Mouse (Mus musculus) forebrain, embryonic 11.5 days (tissue): Measurements from ENCODE around the gene Trex1. TPM values are rescaled to one million over a fixed set of nuclear protein-coding genes. Genes with fewer than 3 reads are reported as not detected.

ENCODE experiments used
- ATAC-seq: fragments of 200-750 bp; cut with Nextera tagmentation; replicated peaks from 2 replicates; pipeline ENCODE4 v1.8.0; 2017; ENCODE audit warnings: moderate TSS enrichment; ENCODE audit not compliant: low FRiP score
- DNase-seq: peaks from one replicate; pipeline ENCODE4 v3.0.0-alpha.2; 2017; ENCODE audit warnings: low spot score
- H3K27ac ChIP-seq: fragments of 300-500 bp; sonication (generic); 2 replicates; pipeline ENCODE4 v1.5.1; 2014; ENCODE audit warnings: low read depth, low read length
- H3K27me3 ChIP-seq: fragments of 300-500 bp; sonication (generic); 2 replicates; pipeline ENCODE4 v1.6.1; 2014; ENCODE audit warnings: mild to moderate bottlenecking, low read length, mixed read lengths; ENCODE audit not compliant: control insufficient read depth, insufficient read depth
- H3K36me3 ChIP-seq: fragments of 300-500 bp; sonication (generic); 2 replicates; pipeline ENCODE4 v1.6.1; 2014; ENCODE audit warnings: mild to moderate bottlenecking, low read length, moderate library complexity, mixed read lengths; ENCODE audit not compliant: control insufficient read depth, insufficient read depth
- H3K4me1 ChIP-seq: fragments of 300-500 bp; sonication (generic); replicated peaks from 2 replicates; pipeline ENCODE4 v1.6.1; 2014; ENCODE audit warnings: low read length, mixed read lengths; ENCODE audit not compliant: control insufficient read depth, insufficient read depth
- H3K4me2 ChIP-seq: fragments of 300-500 bp; sonication (generic); 2 replicates; pipeline ENCODE4 v1.6.1; 2014; ENCODE audit warnings: low read depth, mild to moderate bottlenecking, low read length, moderate library complexity, mixed read lengths; ENCODE audit not compliant: severe bottlenecking
- H3K4me3 ChIP-seq: fragments of 300-500 bp; sonication (generic); 2 replicates; pipeline ENCODE4 v1.5.1; 2014; ENCODE audit warnings: low read depth, low read length
- H3K9ac ChIP-seq: fragments of 300-500 bp; sonication (generic); 2 replicates; pipeline ENCODE4 v1.6.1; 2014; ENCODE audit warnings: low read length
- H3K9me3 ChIP-seq: fragments of 300-500 bp; sonication (generic); 2 replicates; pipeline ENCODE4 v1.6.1; 2016; ENCODE audit warnings: low read length, mixed read lengths; ENCODE audit not compliant: control insufficient read depth
- WGBS: fragments of 180-500 bp; shearing (Covaris S2); extraction: QIAGEN DNeasy Blood & Tissue Kit; methylation state at CpG from one replicate; pipeline ENCODE4 v1.1.7; 2014; 5-methylcytosine and 5-hydroxymethylcytosine counted together
- polyA plus RNA-seq: library from polyadenylated mRNA; unstranded; fragments of >200 nt; fragmentation: Nextera tagmentation; extraction: Ambion mirVana; gene quantifications from 2 replicates; pipeline ENCODE4 v1.2.1, GENCODE M21; 2014

The Trex1 gene
- polyA plus RNA-seq, 1 experiment from 2014 or later, result 5.9 TPM

DNA sequence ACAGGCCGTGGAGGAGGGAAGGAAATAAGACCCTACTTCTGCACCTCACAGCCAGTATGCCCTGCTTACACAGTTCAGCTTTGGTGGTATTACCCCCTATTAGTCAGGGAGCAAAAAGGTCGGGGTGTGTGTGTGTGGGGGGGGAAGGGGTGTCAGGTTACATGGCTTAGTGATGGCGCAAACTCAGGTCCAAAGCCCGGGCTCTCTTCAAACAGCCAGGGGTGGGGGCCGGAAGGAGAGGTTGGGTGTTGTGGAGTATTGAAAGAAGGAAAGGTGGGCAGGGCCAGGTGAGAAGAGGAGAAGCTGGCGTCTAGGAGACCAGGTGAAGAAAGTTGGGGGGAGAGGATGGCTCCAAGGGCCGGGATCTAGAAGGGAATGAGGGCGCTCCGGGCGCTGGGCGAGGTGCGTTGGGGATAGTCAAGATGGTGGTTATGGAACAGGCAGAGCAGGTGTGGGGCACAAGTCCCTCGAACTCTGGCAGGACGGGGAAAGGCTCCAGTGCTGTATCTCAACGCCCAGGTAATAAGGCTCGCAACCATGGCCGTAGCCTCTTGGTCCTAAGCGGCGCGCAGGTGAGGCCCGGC lies 35.1 kb upstream of the Trex1 start:
- WGBS, result under 1% methylated on average over 15 of the region's 21 CpGs
- ATAC-seq (peak; percentile 16; the same call in 1 of the 2 replicates), DNase-seq (peak; percentile 71)
- Histone ChIP-seq H3K9me3 (no peaks in the 10 kb centered on the region), H3K4me1 (peaks cover 35% of the 10 kb centered on the region), H3K4me2 (peak overlapping the region; percentile 53), H3K27ac (peak overlapping the region; percentile 100), H3K36me3 (no peaks in the 10 kb centered on the region; the same call in 1 of the 2 replicates), H3K4me3 (peak overlapping the region; percentile 70), H3K27me3 (no peaks in the 10 kb centered on the region), H3K9ac (peak overlapping the region; percentile 97)

DNA sequence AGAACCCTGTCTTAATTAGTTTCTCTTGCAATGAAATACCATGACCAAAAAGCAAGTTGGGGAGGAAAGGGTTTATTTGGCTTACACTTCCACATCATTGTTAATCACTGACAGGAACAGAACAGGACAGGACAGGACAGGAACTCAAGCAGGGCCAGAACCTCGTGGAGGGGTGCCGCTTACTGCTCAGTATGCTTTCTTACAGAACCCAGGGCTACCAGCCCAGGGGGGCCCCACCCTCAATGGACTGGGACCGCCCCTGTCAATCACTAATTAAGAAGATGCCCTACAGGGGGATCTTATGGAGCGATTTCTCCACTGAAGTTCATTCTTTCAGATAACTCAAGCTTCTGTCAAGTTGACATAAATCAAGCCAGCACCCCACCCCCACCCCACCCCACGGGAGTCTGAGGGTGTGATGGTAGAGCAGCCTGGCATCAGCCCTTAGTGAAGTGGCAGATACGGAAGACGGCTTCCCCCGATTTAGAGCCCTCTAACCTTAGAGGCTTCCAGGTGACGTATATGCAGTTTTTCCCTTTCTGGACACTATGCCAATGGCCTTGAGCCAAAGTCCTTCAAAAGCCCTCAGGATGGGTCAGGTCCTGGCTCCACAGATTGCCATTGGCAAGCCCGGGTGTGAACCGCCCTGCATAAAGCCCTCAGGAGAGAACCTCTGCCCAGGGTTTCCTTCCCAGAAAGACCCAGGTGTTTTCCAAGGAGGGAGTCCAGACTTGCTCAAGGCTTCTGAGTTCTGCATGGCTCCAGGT lies 34.4 kb upstream of the Trex1 start:
- Histone ChIP-seq H3K9me3 (no peaks in the 10 kb centered on the region), H3K27me3 (no peaks in the 10 kb centered on the region), H3K9ac (peak overlapping the region; percentile 97), H3K4me2 (peak overlapping the region; percentile 53), H3K4me1 (peaks cover 32% of the 10 kb centered on the region), H3K36me3 (no peaks in the 10 kb centered on the region; the same call in 1 of the 2 replicates), H3K27ac (peak overlapping the region; percentile 100; the same call in 1 of the 2 replicates), H3K4me3 (peak overlapping the region; percentile 70)
- DNase-seq (no peak), ATAC-seq (no peak)
- 19% methylated on average over 11 of the region's 11 CpGs for WGBS

DNA sequence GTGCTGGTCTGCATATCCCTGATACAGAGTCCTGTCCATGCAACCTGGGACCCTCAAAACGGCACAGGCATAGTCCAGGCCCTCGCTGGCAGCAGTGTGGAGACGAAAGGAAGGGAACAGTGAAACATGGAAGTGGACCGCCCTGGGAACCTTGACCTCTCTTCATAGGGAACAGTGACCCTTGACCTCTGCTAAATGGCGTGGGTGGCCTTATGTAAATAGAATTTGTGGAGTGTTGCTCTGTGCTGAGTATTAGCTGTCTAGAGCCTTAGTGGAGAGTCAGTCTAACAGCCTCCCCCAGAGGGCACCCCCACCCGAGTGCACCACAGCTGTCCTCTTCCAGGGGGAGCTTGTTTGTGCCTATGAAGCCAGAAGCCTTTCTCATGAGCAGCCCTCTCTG lies 33.3 kb upstream of the Trex1 start:
- Histone ChIP-seq H3K36me3 (no peaks in the 10 kb centered on the region; the same call in 1 of the 2 replicates), H3K27ac (no peak overlapping the region), H3K4me3 (no peak overlapping the region), H3K27me3 (no peaks in the 10 kb centered on the region), H3K9me3 (no peaks in the 10 kb centered on the region), H3K4me1 (peaks cover 22% of the 10 kb centered on the region), H3K4me2 (no peak overlapping the region), H3K9ac (no peak overlapping the region)
- ATAC-seq (no peak), DNase-seq (no peak)
- 47% methylated on average over 6 of the region's 6 CpGs for WGBS

DNA sequence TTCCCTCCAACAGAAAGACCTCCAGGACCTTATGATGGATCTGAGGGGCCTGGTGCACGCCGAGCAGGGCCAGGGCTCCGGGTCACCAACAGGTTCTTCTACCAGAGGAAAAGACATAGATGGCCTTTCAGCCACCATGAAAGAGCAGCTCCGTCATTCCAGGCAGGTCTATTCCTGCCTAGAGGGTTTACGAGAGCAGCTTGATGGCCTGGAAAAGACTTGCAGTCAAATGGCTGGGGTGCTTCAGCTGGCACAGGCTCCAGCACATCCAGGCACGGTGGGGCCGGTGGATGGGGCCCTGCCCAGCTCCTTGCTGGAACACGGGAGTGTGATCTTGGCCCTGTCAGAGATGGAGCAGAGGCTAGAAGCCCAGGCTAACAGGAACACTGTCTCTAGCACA lies 32.3 kb upstream of the Trex1 start:
- WGBS, result 91% methylated on average over 8 of the region's 8 CpGs
- H3K4me1 ChIP-seq, result peaks cover 21% of the 10 kb centered on the region
- no peak for ATAC-seq

DNA sequence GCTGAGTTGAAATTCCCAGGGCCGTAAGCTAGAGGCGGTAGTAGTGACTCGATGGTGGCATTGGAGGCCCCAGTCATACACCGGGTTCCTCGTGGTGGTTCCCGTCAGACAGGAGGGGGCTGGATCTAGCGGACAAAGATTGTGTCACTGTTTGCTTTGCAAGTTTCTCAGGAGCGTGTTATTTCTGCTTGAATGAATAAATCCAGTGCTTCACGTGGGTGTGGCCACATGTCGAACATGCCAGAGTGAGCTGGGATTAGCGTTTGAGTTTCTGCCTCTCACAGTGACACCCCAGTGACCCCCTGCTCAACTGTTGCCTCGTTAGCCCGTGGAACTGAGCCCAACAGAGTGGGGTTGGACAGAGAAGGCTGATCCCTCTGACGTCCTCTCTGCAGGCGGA lies 30.9 kb upstream of the Trex1 start:
- Histone ChIP-seq H3K9ac (peak overlapping the region; percentile 20; the same call in 1 of the 2 replicates), H3K36me3 (no peaks in the 10 kb centered on the region; the same call in 1 of the 2 replicates), H3K4me3 (no peak overlapping the region), H3K4me1 (peaks cover 19% of the 10 kb centered on the region), H3K27me3 (no peaks in the 10 kb centered on the region), H3K27ac (no peak overlapping the region), H3K4me2 (no peak overlapping the region), H3K9me3 (no peaks in the 10 kb centered on the region)
- peak; percentile 57 for DNase-seq
- no peak for ATAC-seq
- WGBS, result 24% methylated on average over 15 of the region's 15 CpGs

More for the DNA sequence above, 32.3 kb upstream of the Trex1 start:
- H3K36me3 ChIP-seq, result no peaks in the 10 kb centered on the region; the same call in 1 of the 2 replicates
- no peak overlapping the region for H3K9ac ChIP-seq
- DNase-seq, result peak; percentile 51
- no peak overlapping the region for H3K27ac ChIP-seq
- no peak overlapping the region for H3K4me3 ChIP-seq
- no peaks in the 10 kb centered on the region for H3K27me3 ChIP-seq
- no peaks in the 10 kb centered on the region for H3K9me3 ChIP-seq
- no peak overlapping the region for H3K4me2 ChIP-seq

DNA sequence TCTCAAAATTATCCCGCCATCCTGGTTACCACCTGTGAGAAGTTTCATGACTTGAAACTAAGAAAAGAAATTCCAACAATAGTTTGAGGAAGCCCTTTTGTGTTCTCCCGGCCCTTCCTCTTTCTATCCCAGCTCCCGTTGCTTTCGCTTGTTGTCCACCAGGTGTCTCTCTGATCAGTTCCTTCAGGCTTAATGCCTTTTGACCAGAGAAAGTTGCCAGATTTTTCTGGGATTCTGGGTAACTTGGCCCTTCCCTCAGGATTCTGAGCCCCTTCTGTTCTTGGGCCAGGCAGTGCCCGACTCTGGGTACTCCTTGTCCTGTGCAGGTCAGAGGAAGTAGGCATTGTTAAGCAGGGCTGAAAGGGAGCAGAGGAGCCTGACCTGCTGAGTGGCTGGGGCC lies 28.5 kb upstream of the Trex1 start:
- 7% methylated on average over 5 of the region's 5 CpGs for WGBS

DNA sequence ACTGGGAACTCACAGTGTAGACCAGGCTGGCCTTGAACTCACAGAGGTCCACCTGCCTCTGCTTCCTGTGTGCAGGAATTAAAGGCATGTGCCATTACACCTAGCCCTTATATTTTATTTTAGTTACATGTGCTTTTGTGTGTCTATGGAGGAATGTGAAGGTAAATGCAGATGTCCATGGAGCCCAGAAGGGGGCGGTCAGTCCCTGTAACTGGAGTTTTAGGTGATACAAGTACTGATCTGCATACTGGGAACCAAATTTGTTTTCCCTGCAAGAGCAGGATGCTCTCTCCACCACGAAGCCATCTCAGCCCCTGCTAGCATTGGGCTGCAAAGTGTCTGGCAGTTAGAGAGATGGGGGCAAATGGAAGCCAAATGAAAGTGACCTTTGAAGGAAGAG lies 25.4 kb upstream of the Trex1 start:
- WGBS, result 22% methylated on average over 2 of the region's 2 CpGs
- no peaks in the 10 kb centered on the region for H3K9me3 ChIP-seq
- H3K4me2 ChIP-seq, result no peak overlapping the region
- H3K4me3 ChIP-seq, result no peak overlapping the region
- H3K9ac ChIP-seq, result no peak overlapping the region
- H3K27ac ChIP-seq, result no peak overlapping the region
- DNase-seq (no peak), ATAC-seq (no peak)
- peaks cover 11% of the 10 kb centered on the region for H3K4me1 ChIP-seq
- H3K27me3 ChIP-seq, result no peaks in the 10 kb centered on the region
- H3K36me3 ChIP-seq, result no peaks in the 10 kb centered on the region; the same call in 1 of the 2 replicates

More for the DNA sequence above, 28.5 kb upstream of the Trex1 start:
- Histone ChIP-seq H3K4me2 (no peak overlapping the region), H3K27me3 (no peaks in the 10 kb centered on the region), H3K9me3 (no peaks in the 10 kb centered on the region), H3K4me3 (no peak overlapping the region), H3K4me1 (peaks cover 13% of the 10 kb centered on the region; the same call in 1 of the 2 replicates), H3K9ac (peak overlapping the region; percentile 9; the same call in 1 of the 2 replicates), H3K27ac (no peak overlapping the region), H3K36me3 (no peaks in the 10 kb centered on the region; the same call in 1 of the 2 replicates)
- ATAC-seq (0 out of 2 replicates have a peak, but pooled peaks have one; percentile 8), DNase-seq (peak; percentile 52)

DNA sequence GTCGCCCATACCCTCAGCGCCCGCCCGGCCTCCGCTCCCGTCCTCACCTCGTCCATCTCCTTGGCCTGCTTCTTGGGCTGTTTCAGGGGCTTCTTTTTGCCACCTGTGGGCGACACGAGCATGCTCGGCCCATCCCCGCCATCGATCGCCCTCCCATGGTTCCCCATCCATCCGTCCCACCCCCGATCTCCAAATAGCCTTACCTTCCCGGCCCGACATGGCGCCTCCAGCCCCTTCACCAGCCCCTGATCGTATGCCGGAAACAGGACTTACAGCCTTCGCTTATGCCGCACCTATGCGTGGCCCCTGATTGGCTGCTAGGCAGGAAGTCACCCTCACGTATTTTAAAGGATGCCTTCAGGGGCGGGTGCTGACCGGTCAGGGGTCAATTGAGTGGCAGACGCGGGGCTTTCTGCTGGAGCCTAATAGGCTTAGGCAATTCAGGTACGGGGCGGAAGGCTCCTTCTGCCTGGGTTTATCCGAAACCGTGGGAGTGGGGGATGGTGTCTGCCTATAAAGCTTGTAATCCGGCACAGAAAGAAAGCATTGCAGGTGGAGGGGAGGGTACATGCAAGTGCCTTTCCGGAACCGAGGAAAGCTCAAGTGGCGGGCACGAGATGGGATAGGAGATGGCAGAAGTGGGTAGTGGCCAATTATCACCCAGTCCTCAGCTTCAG lies 22.7 kb upstream of the Trex1 start, which contains the start of the genes Ccdc51 and Tma7:
TSS of gene Ccdc51 (plus strand) at position 370 of the 677 bp plus-strand sequence.
TSS of gene Tma7 (minus strand) at position 464 of the 677 bp plus-strand sequence.
- DNase-seq, result peak; percentile 91
- H3K4me1 ChIP-seq, result peaks cover 9% of the 10 kb centered on the region
- H3K9me3 ChIP-seq, result no peaks in the 10 kb centered on the region
- H3K4me3 ChIP-seq, result peak within 1 kb of the TSS; percentile 66
- under 1% methylated on average over 37 of the region's 37 CpGs for WGBS
- no peaks in the 10 kb centered on the region; the same call in 1 of the 2 replicates for H3K36me3 ChIP-seq
- peak within 1 kb of the TSS; percentile 74 for H3K9ac ChIP-seq
- no peaks in the 10 kb centered on the region for H3K27me3 ChIP-seq
- peak within 1 kb of the TSS; percentile 61 for H3K4me2 ChIP-seq
- H3K27ac ChIP-seq, result no peak within 1 kb of the TSS
- peak; percentile 96 for ATAC-seq
